Mouse (Mus musculus) C2C12 (cell line): ENCODE measurements around the gene Aqp3. TPM values are rescaled to one million over a fixed set of nuclear protein-coding genes. Genes with fewer than 3 reads are reported as not detected.

Experiments
- H3K27me3 ChIP-seq: one replicate; pipeline ENCODE4 v1.6.1; 2011; ENCODE audit not compliant: control insufficient read depth, insufficient read depth, insufficient read length
- H3K36me3 ChIP-seq: one replicate; pipeline ENCODE4 v1.6.1; 2011; ENCODE audit not compliant: control insufficient read depth, insufficient read depth
- H3K4me3 ChIP-seq: one replicate; pipeline ENCODE4 v1.5.1; 2011; ENCODE audit warnings: mild to moderate bottlenecking, control low read depth; ENCODE audit not compliant: poor library complexity, insufficient read depth, severe bottlenecking
- H3K79me2 ChIP-seq: one replicate; pipeline ENCODE4 v1.6.1; 2011; ENCODE audit not compliant: control insufficient read depth, insufficient read depth
- H3K79me3 ChIP-seq: one replicate; pipeline ENCODE4 v1.6.1; 2011; ENCODE audit warnings: low read depth, control low read depth
- H3ac ChIP-seq: one replicate; pipeline ENCODE3; 2011; ENCODE audit warnings: low read depth; ENCODE audit not compliant: control insufficient read depth, insufficient read length
- CEBPB ChIP-seq: IDR thresholded peaks from one replicate; pipeline ENCODE4 v1.6.1; 2011; ENCODE audit warnings: low read depth, mild to moderate bottlenecking, control low read depth, moderate library complexity
- CTCF ChIP-seq: IDR thresholded peaks from one replicate; pipeline ENCODE4 v1.5.1; 2011; ENCODE audit not compliant: control insufficient read depth, insufficient read depth, insufficient read length
- FOSL1 ChIP-seq: IDR thresholded peaks from one replicate; pipeline ENCODE4 v1.8.0; 2011; ENCODE audit warnings: mild to moderate bottlenecking, low read length; ENCODE audit not compliant: poor library complexity, insufficient read depth, severe bottlenecking
- MAX ChIP-seq: IDR thresholded peaks from one replicate; pipeline ENCODE4 v1.6.1; 2011; ENCODE audit warnings: mild to moderate bottlenecking, control low read depth
- MYOD1 ChIP-seq: IDR thresholded peaks from one replicate; pipeline ENCODE4 v1.6.1; 2011; ENCODE audit warnings: low read depth; ENCODE audit not compliant: control insufficient read depth, insufficient read length
- MYOG ChIP-seq: IDR thresholded peaks from one replicate; pipeline ENCODE4 v1.6.1; 2011; ENCODE audit not compliant: control insufficient read depth, insufficient read length; ENCODE audit errors: extremely low read depth
- USF1 ChIP-seq: IDR thresholded peaks from one replicate; pipeline ENCODE4 v1.6.1; 2011; ENCODE audit warnings: low read depth, mild to moderate bottlenecking, control low read depth, moderate library complexity
- polyA plus RNA-seq: library from polyadenylated mRNA; unstranded; fragments of >200 nt; fragmentation: generic; extraction: Trizol; gene quantifications from one replicate; pipeline ENCODE4 v1.2.1, GENCODE M21; 2012; ENCODE audit warnings: missing spikeins

Aqp3 gene
- polyA plus RNA-seq, 1 experiment: 0.06 TPM

DNA sequence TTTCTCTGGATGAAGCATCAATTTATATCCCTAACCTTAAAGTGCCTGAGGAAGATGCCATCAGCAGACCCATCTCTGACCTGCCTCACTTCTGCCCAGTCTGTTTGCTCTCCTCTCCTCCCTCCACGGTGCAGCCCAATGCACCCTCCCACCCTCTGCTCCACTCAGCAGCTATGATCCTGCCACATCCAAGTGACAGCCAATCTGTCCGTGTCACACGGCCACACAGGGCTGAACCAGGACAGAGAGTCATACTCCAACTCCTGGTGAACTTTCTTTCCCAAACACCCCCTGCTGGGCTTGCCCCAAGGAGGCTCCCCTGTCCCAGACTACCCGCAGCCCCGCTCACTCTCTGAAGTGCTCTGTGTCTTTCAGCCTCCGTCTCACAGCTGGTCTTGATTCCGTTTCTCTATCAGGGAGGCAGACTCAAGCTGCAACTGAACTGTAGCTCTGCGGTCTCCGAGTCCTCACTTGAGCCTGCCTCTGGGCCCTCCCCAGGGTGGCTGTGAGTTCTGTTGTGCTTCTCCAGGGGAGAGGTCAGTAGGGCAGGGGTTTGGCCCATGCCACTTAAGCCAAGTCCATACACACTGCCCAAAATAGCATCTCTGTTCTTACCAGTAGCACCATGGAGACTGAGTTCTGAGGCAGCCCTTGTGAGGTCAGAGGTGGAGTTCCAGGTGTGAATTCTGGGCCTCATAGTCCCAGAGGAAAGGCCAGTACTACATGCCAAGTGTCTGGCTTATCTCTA, 50.3 kb downstream of the Aqp3 start, which contains the start of gene Aqp7:
Gene Aqp7, minus strand, starts transcription at position 616 of the 748 bp plus-strand sequence.
- no peaks in the 10 kb centered on the region for H3K79me3 ChIP-seq
- TF ChIP-seq FOSL1 (no peak), CEBPB (no peak), USF1 (no peak), MYOD1 (no peak), MAX (no peak), CTCF (no peak), MYOG (no peak)

DNA sequence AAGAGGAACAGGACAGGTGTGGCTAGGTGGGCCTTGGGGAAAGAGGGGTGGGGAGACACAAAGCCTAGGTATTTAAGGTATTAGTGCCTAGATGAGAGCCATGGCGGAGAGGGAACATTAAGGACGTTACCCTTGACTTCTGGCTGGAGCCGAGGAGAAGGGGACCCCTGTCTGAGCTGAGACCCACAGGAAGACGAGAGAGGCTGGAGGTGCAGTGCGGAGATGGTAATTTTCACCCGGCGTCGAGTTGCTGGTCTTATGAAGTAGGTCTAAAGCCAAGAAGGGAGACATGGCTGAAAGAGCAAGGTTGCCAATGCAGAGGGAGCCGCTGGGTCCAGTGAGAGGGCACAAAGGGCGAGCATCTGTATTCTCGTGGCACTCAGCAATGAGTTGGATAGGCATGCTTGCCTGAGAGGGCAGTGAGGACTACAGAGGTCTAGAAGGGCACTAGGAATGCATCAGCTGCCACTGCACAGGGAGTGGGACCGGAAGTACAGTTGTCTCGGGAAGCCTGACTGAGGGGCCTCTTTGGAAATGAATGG, 51.7 kb downstream of the Aqp3 start:
- H3ac ChIP-seq: no peak overlapping the region
- no peaks in the 10 kb centered on the region for H3K27me3 ChIP-seq
- no peak overlapping the region for H3K4me3 ChIP-seq
- H3K36me3 ChIP-seq: no peaks in the 10 kb centered on the region
- H3K79me2 ChIP-seq: no peaks in the 10 kb centered on the region
- H3K79me3 ChIP-seq: no peaks in the 10 kb centered on the region
- no peak for TF ChIP-seq CTCF
- no peak for TF ChIP-seq USF1
- no peak for TF ChIP-seq MYOD1
- TF ChIP-seq MAX: no peak
- TF ChIP-seq MYOG: no peak
- no peak for TF ChIP-seq CEBPB
- TF ChIP-seq FOSL1: no peak

More for the DNA sequence above, 50.3 kb downstream of the Aqp3 start, which contains the start of gene Aqp7:
- Histone ChIP-seq H3ac (no peak within 1 kb of the TSS), H3K36me3 (no peaks in the 10 kb centered on the region), H3K4me3 (no peak within 1 kb of the TSS), H3K27me3 (no peaks in the 10 kb centered on the region), H3K79me2 (no peaks in the 10 kb centered on the region)

DNA sequence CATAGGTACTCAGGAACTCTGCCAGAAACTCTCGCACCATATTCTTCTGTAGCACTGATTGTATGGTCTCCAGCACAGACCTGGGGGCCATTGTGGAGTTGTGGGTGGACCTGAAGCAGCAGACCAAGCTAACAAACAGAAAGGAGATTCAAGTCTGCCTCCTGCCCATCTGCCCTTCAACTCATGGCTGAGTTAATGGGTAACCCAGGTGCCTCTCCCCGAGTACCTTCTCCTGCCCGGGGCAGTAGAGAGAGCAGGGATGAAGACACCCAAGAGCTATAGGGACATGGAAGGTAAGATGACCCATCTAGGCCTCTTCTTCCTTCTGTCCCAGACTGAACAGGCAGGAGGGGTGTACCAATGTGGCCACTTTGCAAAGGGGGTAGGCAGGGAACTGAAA, 52.7 kb downstream of the Aqp3 start:
- Histone ChIP-seq H3K4me3 (no peak overlapping the region), H3K27me3 (no peaks in the 10 kb centered on the region), H3K79me3 (no peaks in the 10 kb centered on the region), H3K79me2 (no peaks in the 10 kb centered on the region), H3K36me3 (no peaks in the 10 kb centered on the region), H3ac (no peak overlapping the region)
- TF ChIP-seq CEBPB (no peak), MAX (no peak), CTCF (no peak), MYOD1 (no peak), FOSL1 (no peak), USF1 (no peak), MYOG (no peak)

DNA sequence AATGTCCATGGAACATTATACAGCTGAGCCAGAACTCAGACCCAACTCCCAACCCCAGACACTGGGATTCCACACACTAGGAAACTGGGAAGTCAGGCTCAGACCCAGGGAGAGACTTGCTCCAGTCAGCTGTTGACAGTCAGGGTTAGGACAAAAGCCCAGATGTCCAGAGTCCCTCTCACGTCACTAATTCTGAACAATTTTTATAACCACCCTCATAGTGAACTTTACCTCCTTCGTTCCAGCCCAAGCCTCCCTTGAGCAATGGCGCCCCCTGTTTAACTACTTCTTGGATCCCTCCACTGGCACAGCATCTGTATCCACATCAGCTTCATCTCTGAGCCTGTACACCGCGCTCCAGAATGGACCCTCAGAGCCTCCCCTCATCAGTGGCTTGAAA, 54.0 kb downstream of the Aqp3 start:
- TF ChIP-seq MAX (no peak), MYOD1 (no peak), CTCF (no peak), USF1 (no peak), FOSL1 (no peak), MYOG (no peak), CEBPB (no peak)
- no peaks in the 10 kb centered on the region for H3K79me3 ChIP-seq
- no peak overlapping the region for H3ac ChIP-seq
- H3K27me3 ChIP-seq: no peaks in the 10 kb centered on the region
- H3K36me3 ChIP-seq: no peaks in the 10 kb centered on the region
- no peak overlapping the region for H3K4me3 ChIP-seq
- H3K79me2 ChIP-seq: no peaks in the 10 kb centered on the region

DNA sequence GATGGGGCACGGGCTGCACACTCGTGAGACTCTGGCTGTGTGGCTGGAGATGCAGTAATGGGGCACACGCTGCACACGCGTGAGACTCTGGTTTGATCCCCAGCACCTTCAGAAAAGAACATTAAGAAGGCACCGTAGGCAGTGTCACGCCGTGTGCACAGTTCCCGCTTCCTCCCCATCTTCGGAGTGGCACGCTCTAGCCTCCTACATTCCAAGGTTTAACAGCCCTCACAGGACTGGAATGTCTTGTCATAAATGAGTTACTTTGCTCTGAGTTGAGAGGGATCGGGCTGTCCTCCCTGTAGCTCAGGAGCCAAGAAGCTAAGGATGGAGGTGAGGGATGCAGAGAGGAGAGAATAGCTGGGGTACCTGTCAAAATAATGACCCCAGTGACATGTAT, 55.1 kb downstream of the Aqp3 start:
- Histone ChIP-seq H3K4me3 (no peak overlapping the region), H3ac (no peak overlapping the region), H3K79me2 (no peaks in the 10 kb centered on the region), H3K79me3 (no peaks in the 10 kb centered on the region), H3K27me3 (no peaks in the 10 kb centered on the region), H3K36me3 (no peaks in the 10 kb centered on the region)
- TF ChIP-seq MAX (no peak), CTCF (no peak), MYOD1 (no peak), CEBPB (no peak), MYOG (no peak), USF1 (no peak), FOSL1 (no peak)

Other genes with a start within 250 kb of the Aqp3 start
- 42.2 TPM for gene B4galt1, start 244.2 kb downstream of the Aqp3 start, polyA plus RNA-seq
- gene Spink4, start 178.1 kb downstream of the Aqp3 start, polyA plus RNA-seq: not detected
- 170 TPM for gene Bag1, start 149.9 kb downstream of the Aqp3 start, polyA plus RNA-seq
- 48.8 TPM for gene Chmp5, start 149.8 kb downstream of the Aqp3 start, polyA plus RNA-seq
- 29.0 TPM for gene Nfx1, start 127.3 kb downstream of the Aqp3 start, polyA plus RNA-seq
- gene Aqp7, start 50.0 kb downstream of the Aqp3 start, polyA plus RNA-seq: not detected
- 29.4 TPM for gene Nol6, start 26.3 kb upstream of the Aqp3 start, polyA plus RNA-seq
- 49.1 TPM for gene Ube2r2, start 37.6 kb upstream of the Aqp3 start, polyA plus RNA-seq
- 61.0 TPM for gene Ubap2, start 177.0 kb upstream of the Aqp3 start, polyA plus RNA-seq
- gene Dcaf12, start 216.7 kb upstream of the Aqp3 start, polyA plus RNA-seq: 20.9 TPM